Mouse (Mus musculus) spleen, adult 2 months (tissue): ENCODE measurements around the gene Tvp23b.

Source experiments
- CTCF ChIP-seq: fragments of 200-500 bp; IDR thresholded peaks from 2 replicates; pipeline ENCODE4 v1.5.1; 2011; ENCODE audit warnings: mild to moderate bottlenecking, inconsistent platforms; ENCODE audit not compliant: insufficient read depth, insufficient read length, insufficient replicate concordance; ENCODE audit errors: extremely low read depth
- POLR2A ChIP-seq: fragments of 200-500 bp; IDR thresholded peaks from 2 replicates; pipeline ENCODE4 v1.6.1; 2011; ENCODE audit warnings: low read depth, low read length, inconsistent platforms

GRCm38 (mm10) chr11:62913141-62913540, 33.9 kb downstream of the Tvp23b start:
- TF ChIP-seq POLR2A = no peak
- TF ChIP-seq CTCF = no peak
